Mouse (Mus musculus) forebrain, embryonic 10.5 days (tissue): ENCODE results near the gene Hes3. TPM values are rescaled to one million over a fixed set of nuclear protein-coding genes. Genes with fewer than 3 reads are reported as not detected.

Experiments used
- polyA plus RNA-seq: library from polyadenylated mRNA; unstranded; fragments of >200 nt; fragmentation: Nextera tagmentation; extraction: Ambion mirVana; gene quantifications from 2 replicates; pipeline ENCODE4 v1.2.1, GENCODE M21; 2016

Gene Hes3
- polyA plus RNA-seq, 1 experiment from 2014 or later, result 0.92 TPM

Other genes with a start within 250 kb of the Hes3 start
- 9.6 and 9.8 TPM in 2 replicates for gene Plekhg5, start 219.2 kb downstream of the Hes3 start, polyA plus RNA-seq
- gene Tnfrsf25, start 175.7 kb downstream of the Hes3 start, polyA plus RNA-seq, result 0.72 and 0.96 TPM in 2 replicates
- gene Espn, start 139.3 kb downstream of the Hes3 start, polyA plus RNA-seq, result 5.6 and 5.9 TPM in 2 replicates
- gene Hes2, start 132.8 kb downstream of the Hes3 start, polyA plus RNA-seq, result not detected in 2 replicates
- gene Acot7, start 113.5 kb downstream of the Hes3 start, polyA plus RNA-seq, result 61.0 and 64.4 TPM in 2 replicates
- 2.5 and 3.0 TPM in 2 replicates for gene Gpr153, start 17.4 kb downstream of the Hes3 start, polyA plus RNA-seq
- 23.3 and 26.1 TPM in 2 replicates for gene Icmt, start 5.6 kb upstream of the Hes3 start, polyA plus RNA-seq
- 0.92 and 1.3 TPM in 2 replicates for gene Rnf207, start 27.3 kb upstream of the Hes3 start, polyA plus RNA-seq
- 363 and 368 TPM in 2 replicates for gene Rpl22, start 34.1 kb upstream of the Hes3 start, polyA plus RNA-seq
- 0.09 and 0.31 TPM in 2 replicates for gene Chd5, start 47.0 kb upstream of the Hes3 start, polyA plus RNA-seq
- 6.5 TPM in 2 replicates for gene Nphp4, start 185.0 kb upstream of the Hes3 start, polyA plus RNA-seq
- gene Kcnab2, start 186.2 kb upstream of the Hes3 start, polyA plus RNA-seq, result 10.1 and 11.2 TPM in 2 replicates